Mouse (Mus musculus): ENCODE data around the gene Nckipsd. TPM values are rescaled to one million over a fixed set of nuclear protein-coding genes. Genes with fewer than 3 reads are reported as not detected.

Nckipsd gene
- polyA plus RNA-seq, 1 experiment from 2014 or later = 24.2 TPM

DNA sequence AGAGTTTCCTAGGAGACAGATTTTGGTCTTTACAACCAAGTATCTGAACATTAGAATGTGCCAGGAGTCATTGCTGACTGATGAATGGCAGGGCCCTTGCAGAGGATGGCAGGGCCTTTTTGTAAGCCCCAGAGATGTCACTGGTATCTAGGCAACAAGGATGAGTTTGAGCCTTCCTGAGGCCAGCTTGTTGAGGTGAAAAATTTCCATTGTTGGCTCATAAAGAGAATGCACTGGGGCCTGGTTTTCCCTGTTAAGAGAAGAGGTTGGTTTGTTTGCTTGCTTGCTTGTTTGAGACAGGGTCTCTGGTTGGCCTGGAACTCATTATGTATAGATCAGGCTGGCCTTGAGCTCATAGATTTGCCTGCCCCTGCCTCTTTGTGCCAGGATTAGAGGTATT is 22.8 kb upstream of the Nckipsd start:
- Histone ChIP-seq H3K9ac (peak overlapping the region; percentile 86), H3K4me1 (peaks cover 58% of the 10 kb centered on the region), H3K4me2 (replicated peaks) (peak overlapping the region; percentile 82), H3K27ac (no peak overlapping the region), H3K4me3 (peak overlapping the region; percentile 91), H3K9me3 (no peaks in the 10 kb centered on the region), H3K36me3 (0 out of 2 replicates have a peak, but pooled peaks cover 5% of the 10 kb centered on the region), H3K27me3 (no peaks in the 10 kb centered on the region)
- no peak for ATAC-seq (ENCODE audit: insufficient number of reproducible peaks, insufficient read depth, low FRiP score, low TSS enrichment)

DNA sequence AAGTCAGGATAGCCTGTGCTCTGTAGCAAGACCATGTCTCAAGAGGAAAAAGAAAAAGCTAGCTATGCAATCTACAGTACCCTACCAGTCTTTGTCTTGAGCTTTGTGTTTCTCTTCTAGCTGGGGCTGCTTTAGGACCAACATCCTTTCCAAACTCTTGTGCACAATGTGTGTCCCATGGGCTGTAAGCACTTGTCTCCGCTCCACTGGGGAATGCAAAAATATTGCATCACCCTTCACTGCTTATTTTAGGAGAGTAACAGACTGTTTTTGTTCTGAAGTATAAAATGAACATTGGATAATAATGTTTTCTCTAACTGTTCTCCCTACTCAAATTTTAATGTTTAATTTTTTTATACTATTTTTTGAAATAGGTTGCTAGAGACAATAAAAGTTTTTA is 21.7 kb upstream of the Nckipsd start:
- H3K9ac ChIP-seq = no peak overlapping the region
- no peak overlapping the region for H3K27ac ChIP-seq
- no peaks in the 10 kb centered on the region for H3K9me3 ChIP-seq
- H3K36me3 ChIP-seq = 0 out of 2 replicates have a peak, but pooled peaks cover 5% of the 10 kb centered on the region
- WGBS = 93% methylated on average over 1 of the region's 1 CpGs
- H3K4me1 ChIP-seq = peaks cover 58% of the 10 kb centered on the region
- peak overlapping the region; percentile 91; the same call in 1 of the 2 replicates for H3K4me3 ChIP-seq
- H3K4me2 ChIP-seq (replicated peaks) = peak overlapping the region; percentile 82
- no peaks in the 10 kb centered on the region for H3K27me3 ChIP-seq
- no peak for ATAC-seq (ENCODE audit: insufficient number of reproducible peaks, insufficient read depth, low FRiP score, low TSS enrichment)

DNA sequence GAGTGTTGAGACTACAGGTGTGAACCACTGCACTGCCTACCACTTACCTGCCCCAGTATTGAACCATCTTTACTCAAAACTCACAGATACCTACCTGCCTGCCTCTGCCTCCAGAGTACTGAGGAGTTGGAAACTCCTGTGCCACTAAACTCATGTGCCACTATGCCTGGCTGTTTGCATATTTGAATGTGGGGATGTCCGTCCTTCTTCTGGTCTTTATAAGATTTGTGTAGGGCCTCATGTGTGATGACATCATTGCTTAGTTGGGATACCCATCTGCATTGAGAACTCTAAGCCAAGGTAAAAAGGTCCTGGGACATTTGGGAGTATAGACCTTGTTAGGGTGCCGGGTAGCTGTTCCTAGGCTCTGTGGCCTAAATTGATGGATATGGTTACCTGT is 21.1 kb upstream of the Nckipsd start:
- WGBS = 91% methylated on average over 2 of the region's 2 CpGs
- H3K9me3 ChIP-seq = no peaks in the 10 kb centered on the region
- H3K27me3 ChIP-seq = no peaks in the 10 kb centered on the region
- 0 out of 2 replicates have a peak, but pooled peaks cover 5% of the 10 kb centered on the region for H3K36me3 ChIP-seq
- peaks cover 58% of the 10 kb centered on the region for H3K4me1 ChIP-seq
- no peak overlapping the region for H3K27ac ChIP-seq
- H3K4me3 ChIP-seq = no peak overlapping the region
- no peak overlapping the region for H3K9ac ChIP-seq
- no peak for ATAC-seq (ENCODE audit: insufficient number of reproducible peaks, insufficient read depth, low FRiP score, low TSS enrichment)
- H3K4me2 ChIP-seq (replicated peaks) = no peak overlapping the region

DNA sequence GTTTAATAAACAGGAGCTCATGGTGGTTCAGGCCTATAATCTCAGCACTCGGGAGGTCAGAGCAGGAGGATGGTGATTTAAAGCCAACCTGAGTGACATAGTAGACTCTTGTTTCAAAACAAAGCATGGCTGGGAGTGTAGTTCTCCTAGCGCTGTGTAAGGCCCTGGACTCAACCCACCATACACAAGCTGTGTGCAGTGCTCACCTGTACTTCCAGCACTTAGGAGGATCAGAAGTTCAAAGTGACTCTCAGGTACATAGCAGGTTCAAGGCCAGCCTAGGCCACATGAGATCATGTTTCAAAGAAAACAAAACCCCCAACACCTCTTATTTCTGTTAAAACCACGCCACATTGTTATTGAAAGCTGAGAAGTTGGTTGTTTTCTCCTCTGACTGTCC is 19.5 kb upstream of the Nckipsd start:
- Histone ChIP-seq H3K27ac (no peak overlapping the region), H3K4me3 (no peak overlapping the region), H3K9me3 (no peaks in the 10 kb centered on the region), H3K27me3 (no peaks in the 10 kb centered on the region), H3K9ac (no peak overlapping the region), H3K36me3 (0 out of 2 replicates have a peak, but pooled peaks cover 5% of the 10 kb centered on the region), H3K4me1 (peaks cover 59% of the 10 kb centered on the region), H3K4me2 (replicated peaks) (no peak overlapping the region)
- WGBS = 65% methylated on average over 3 of the region's 3 CpGs
- no peak for ATAC-seq (ENCODE audit: insufficient number of reproducible peaks, insufficient read depth, low FRiP score, low TSS enrichment)

DNA sequence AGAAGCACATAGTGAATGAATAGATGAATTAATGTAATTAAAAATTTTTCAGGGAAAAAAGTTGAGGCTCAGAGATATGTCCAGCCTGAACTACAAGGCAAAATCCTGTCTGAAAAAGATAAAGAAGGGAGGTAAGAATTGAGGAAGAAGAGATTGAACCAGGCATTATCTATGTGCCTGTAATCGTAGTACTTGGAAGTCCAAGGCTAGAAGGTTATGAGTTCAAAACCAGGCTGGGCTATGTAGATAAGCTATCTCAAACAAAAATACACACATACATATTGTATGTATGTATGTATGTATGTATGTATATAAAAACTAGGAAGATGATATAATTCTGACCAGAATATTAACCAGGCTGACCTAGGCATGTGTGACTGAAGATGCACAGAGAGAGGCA is 15.9 kb upstream of the Nckipsd start:
- no peak overlapping the region for H3K4me2 ChIP-seq (replicated peaks)
- no peak overlapping the region for H3K9ac ChIP-seq
- ATAC-seq (ENCODE audit: insufficient number of reproducible peaks, insufficient read depth, low FRiP score, low TSS enrichment) = no peak
- no peak overlapping the region for H3K27ac ChIP-seq
- H3K4me3 ChIP-seq = no peak overlapping the region
- WGBS = 87% methylated on average over 1 of the region's 1 CpGs
- no peaks in the 10 kb centered on the region for H3K27me3 ChIP-seq
- peaks cover 22% of the 10 kb centered on the region for H3K36me3 ChIP-seq
- peaks cover 56% of the 10 kb centered on the region for H3K4me1 ChIP-seq
- no peaks in the 10 kb centered on the region for H3K9me3 ChIP-seq

DNA sequence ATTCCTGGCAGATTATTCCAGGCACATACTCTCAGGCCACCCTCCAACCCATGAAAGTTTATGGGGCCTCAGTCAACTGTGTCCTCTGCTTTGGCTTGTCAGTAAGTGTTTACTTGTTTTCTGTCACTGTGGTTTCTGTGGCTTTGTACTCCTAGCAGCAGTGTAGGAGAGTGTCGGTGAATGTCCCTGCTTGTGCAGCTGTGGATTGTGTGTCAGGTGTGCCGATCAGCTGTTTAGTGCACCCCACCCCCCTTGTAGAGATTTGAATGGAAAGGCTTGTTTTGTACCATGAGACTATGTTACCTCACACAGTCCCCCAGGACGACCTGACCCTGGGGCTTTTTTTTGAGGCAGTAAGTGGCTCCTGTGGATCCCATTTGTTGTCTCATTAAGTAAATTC is 15.4 kb upstream of the Nckipsd start:
- no peaks in the 10 kb centered on the region for H3K27me3 ChIP-seq
- peaks cover 27% of the 10 kb centered on the region for H3K36me3 ChIP-seq
- H3K9ac ChIP-seq = no peak overlapping the region
- no peak overlapping the region for H3K4me2 ChIP-seq (replicated peaks)
- no peak for ATAC-seq (ENCODE audit: insufficient number of reproducible peaks, insufficient read depth, low FRiP score, low TSS enrichment)
- no peaks in the 10 kb centered on the region for H3K9me3 ChIP-seq
- H3K4me3 ChIP-seq = no peak overlapping the region
- peaks cover 53% of the 10 kb centered on the region for H3K4me1 ChIP-seq
- H3K27ac ChIP-seq = no peak overlapping the region
- WGBS = 56% methylated on average over 3 of the region's 3 CpGs

DNA sequence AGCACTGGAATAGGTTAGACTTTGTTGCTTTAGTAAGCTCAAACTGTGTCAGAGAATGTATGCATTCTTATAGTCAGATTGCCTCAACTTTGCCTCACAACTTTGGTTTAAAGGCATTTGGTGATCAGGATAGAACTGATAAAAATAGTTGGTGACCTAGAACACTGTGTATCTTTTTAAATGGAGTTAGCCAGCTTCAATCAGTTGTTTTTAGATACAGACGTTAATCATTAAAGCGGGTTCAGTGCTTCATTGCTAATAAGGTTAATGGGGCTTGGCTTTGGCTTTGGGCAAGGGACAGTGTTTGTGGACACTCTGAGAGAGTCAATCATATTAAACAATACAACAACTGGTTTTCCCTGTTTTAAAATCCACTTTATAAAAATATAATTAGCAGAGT is 12.9 kb upstream of the Nckipsd start:
- no peak overlapping the region for H3K4me2 ChIP-seq (replicated peaks)
- whole genome bisulfite sequencing = 68% methylated on average over 2 of the region's 2 CpGs
- H3K36me3 ChIP-seq = peaks cover 45% of the 10 kb centered on the region
- no peak overlapping the region for H3K27ac ChIP-seq
- peaks cover 33% of the 10 kb centered on the region for H3K4me1 ChIP-seq
- H3K4me3 ChIP-seq = no peak overlapping the region
- H3K27me3 ChIP-seq = no peaks in the 10 kb centered on the region
- ATAC-seq (ENCODE audit: insufficient number of reproducible peaks, insufficient read depth, low FRiP score, low TSS enrichment) = no peak
- H3K9me3 ChIP-seq = no peaks in the 10 kb centered on the region
- H3K9ac ChIP-seq = no peak overlapping the region

DNA sequence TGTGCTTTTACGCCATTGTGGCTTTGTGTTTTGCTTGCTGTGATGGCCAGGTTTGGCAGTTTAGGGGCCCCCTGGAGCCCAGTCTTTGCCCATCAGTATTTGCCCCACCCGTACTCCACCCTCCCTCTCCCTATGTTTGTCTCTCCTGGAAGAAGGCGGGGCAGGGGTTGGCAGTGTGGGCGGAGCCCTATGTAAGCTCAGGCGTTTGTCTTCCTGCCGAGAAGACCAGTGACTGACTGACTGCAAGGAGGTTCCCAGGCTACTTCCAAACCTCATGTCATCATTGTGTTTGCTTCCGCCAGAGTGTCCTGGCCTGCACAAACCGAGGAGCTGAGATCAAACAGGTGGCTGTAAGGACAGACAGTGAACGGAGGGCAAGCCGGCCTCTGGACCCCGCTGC is 12.4 kb upstream of the Nckipsd start:
- H3K27me3 ChIP-seq = no peaks in the 10 kb centered on the region
- no peak overlapping the region for H3K27ac ChIP-seq
- H3K9ac ChIP-seq = no peak overlapping the region
- peaks cover 47% of the 10 kb centered on the region for H3K36me3 ChIP-seq
- H3K4me2 ChIP-seq (replicated peaks) = 0 out of 2 replicates have a peak overlapping the region, but pooled peaks have one; percentile 1
- 0 out of 2 replicates have a peak, but pooled peaks have one; percentile 23 for ATAC-seq (ENCODE audit: insufficient number of reproducible peaks, insufficient read depth, low FRiP score, low TSS enrichment)
- WGBS = 51% methylated on average over 11 of the region's 11 CpGs
- H3K9me3 ChIP-seq = no peaks in the 10 kb centered on the region
- H3K4me3 ChIP-seq = no peak overlapping the region
- peaks cover 33% of the 10 kb centered on the region for H3K4me1 ChIP-seq

DNA sequence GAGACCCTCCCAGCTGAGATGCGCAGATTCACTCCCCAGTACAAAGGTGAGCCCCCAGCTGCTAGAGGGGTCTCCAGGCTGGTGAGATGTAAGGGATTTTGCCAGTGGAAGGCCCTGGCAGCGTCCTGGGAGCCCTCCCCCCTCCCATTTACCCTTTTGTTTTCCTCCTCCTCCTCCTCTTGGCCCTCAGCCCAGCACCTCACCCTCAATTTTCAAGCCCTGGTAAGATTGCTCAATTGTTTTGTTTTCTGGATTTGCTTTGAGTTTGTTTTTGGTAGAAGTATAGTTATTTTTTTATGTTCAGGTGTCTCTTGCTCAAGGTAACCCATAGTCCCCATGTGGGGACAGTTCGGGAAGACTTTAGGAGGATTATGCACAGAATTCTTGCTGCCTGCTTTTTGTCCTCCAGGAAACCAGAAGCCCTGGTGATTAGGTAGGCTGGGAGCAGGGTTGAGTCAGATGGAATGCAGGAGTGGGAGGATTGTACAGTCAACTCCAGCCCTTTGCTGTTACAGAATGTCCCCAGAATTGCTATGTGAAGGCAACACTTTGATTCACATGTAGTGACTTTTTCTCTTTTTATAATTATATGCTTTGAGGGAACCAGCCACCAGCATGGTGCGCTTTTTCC is 11.7 kb upstream of the Nckipsd start:
- Histone ChIP-seq H3K9me3 (no peaks in the 10 kb centered on the region), H3K27me3 (no peaks in the 10 kb centered on the region), H3K4me2 (replicated peaks) (0 out of 2 replicates have a peak overlapping the region, but pooled peaks have one; percentile 1), H3K36me3 (peaks cover 54% of the 10 kb centered on the region), H3K4me1 (peaks cover 33% of the 10 kb centered on the region), H3K9ac (no peak overlapping the region), H3K27ac (no peak overlapping the region), H3K4me3 (no peak overlapping the region)
- ATAC-seq (ENCODE audit: insufficient number of reproducible peaks, insufficient read depth, low FRiP score, low TSS enrichment) = no peak
- WGBS = 87% methylated on average over 4 of the region's 4 CpGs

DNA sequence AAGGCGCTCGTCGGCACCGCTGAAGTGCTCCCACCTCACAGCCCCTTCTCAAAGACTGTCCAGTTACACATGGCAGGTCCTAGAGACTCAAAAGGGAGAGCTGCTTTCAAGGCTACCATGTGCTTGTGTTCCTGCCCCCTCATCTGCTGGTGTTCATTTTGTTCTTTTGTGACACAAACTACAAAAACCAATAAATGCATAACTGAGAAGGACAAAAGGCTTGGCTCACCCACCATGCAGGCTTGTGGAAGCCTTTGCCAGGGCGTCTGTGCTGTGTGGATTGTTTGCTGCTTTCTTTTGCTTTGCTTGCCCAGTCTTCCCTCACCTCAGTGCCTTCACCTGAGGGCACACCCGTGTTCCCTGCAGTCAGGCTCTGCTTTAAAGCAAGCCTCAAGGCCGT is 10.7 kb upstream of the Nckipsd start:
- ATAC-seq (ENCODE audit: insufficient number of reproducible peaks, insufficient read depth, low FRiP score, low TSS enrichment) = no peak
- no peaks in the 10 kb centered on the region for H3K9me3 ChIP-seq
- 92% methylated on average over 7 of the region's 7 CpGs for WGBS
- H3K4me2 ChIP-seq (replicated peaks) = no peak overlapping the region
- peaks cover 64% of the 10 kb centered on the region for H3K36me3 ChIP-seq
- no peaks in the 10 kb centered on the region for H3K27me3 ChIP-seq
- H3K4me3 ChIP-seq = no peak overlapping the region
- H3K27ac ChIP-seq = no peak overlapping the region
- H3K4me1 ChIP-seq = peaks cover 28% of the 10 kb centered on the region
- H3K9ac ChIP-seq = no peak overlapping the region

DNA sequence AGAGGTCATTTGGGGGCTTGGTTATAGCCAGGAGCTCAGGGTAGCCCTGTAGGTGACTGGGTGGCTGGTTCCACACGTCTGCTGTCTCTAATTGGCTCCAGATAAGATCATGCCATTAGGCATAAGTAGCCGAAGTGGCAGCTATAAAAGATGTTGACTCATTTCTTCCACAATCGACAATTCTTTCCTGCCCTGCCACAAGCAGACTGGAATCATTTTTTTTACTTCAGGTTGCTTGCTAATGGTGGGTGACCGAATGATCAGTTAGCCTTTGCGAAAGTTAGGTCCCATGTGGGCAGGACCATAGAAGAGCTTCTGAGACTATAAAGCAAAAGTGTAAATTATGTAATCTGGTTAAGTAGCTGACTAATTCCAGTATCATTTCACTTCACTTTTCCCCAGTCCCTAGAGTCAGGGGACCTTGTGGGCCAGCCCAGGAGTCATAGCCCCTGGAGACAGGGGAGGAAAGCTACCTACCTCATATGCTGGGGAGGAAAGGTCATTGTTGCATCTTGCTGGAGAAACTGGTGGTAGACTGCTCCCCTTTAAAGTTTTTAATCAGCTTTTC is 9.6 kb upstream of the Nckipsd start:
- H3K27me3 ChIP-seq = no peaks in the 10 kb centered on the region
- H3K36me3 ChIP-seq = peaks cover 74% of the 10 kb centered on the region
- 79% methylated on average over 5 of the region's 5 CpGs for WGBS
- H3K9me3 ChIP-seq = no peaks in the 10 kb centered on the region
- H3K4me2 ChIP-seq (replicated peaks) = no peak overlapping the region
- H3K27ac ChIP-seq = no peak overlapping the region
- H3K9ac ChIP-seq = no peak overlapping the region
- no peak for ATAC-seq (ENCODE audit: insufficient number of reproducible peaks, insufficient read depth, low FRiP score, low TSS enrichment)
- H3K4me1 ChIP-seq = peaks cover 20% of the 10 kb centered on the region
- H3K4me3 ChIP-seq = no peak overlapping the region

DNA sequence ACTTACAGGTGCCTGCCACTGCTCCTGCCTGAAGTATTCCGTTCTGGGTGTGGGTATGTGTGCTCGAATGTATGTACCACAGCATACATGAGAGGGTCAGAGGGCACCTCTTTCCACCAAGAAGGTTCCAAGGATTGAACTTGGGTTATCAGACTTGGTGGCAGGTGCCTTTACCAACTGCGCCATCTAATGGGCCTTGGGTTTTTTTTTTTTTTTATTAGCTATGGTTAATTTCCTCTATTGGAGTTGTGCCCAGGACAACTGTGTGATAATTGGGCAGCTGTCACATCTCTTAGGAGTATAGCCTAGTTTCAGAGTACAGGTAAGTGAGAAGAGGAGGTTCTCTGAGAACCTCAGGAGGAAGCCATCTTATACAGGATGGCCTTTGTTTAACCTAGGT is 8.6 kb upstream of the Nckipsd start:
- Histone ChIP-seq H3K9me3 (no peaks in the 10 kb centered on the region), H3K4me3 (no peak overlapping the region), H3K4me1 (peaks cover 13% of the 10 kb centered on the region), H3K36me3 (peaks cover 84% of the 10 kb centered on the region), H3K27ac (no peak overlapping the region), H3K27me3 (no peaks in the 10 kb centered on the region), H3K4me2 (replicated peaks) (no peak overlapping the region), H3K9ac (no peak overlapping the region)
- ATAC-seq (ENCODE audit: insufficient number of reproducible peaks, insufficient read depth, low FRiP score, low TSS enrichment) = no peak
- WGBS = 86% methylated on average over 3 of the region's 3 CpGs
